Mouse (Mus musculus): ENCODE measurements around the gene Armc8.

The Armc8 gene

GRCm38 (mm10) chr9:99446259-99446658 is 122.4 kb downstream of the Armc8 start:
- in situ Hi-C loops (cut with MboI): no loop called here

GRCm38 (mm10) chr9:99444590-99445178 is 124.0 kb downstream of the Armc8 start:
- in situ Hi-C loops (cut with MboI): no loop called here

- in situ Hi-C loops (cut with MboI): no loop called here
Observed at GRCm38 (mm10) chr9:99441647-99442433, 126.9 kb downstream of the Armc8 start.

- in situ Hi-C loops (cut with MboI): no loop called here
Observed at GRCm38 (mm10) chr9:99440941-99441340, 127.8 kb downstream of the Armc8 start.

GRCm38 (mm10) chr9:99439064-99439463 is 129.6 kb downstream of the Armc8 start:
- in situ Hi-C loops (cut with MboI): no loop called here

GRCm38 (mm10) chr9:99437781-99438565 is 130.7 kb downstream of the Armc8 start:
- in situ Hi-C loops (cut with MboI): no loop called here

GRCm38 (mm10) chr9:99437031-99437764 is 131.5 kb downstream of the Armc8 start, which contains the start of gene Mras:
Mras (minus strand) TSS chr9:99437381.
- in situ Hi-C loops (cut with MboI): no loop called here

- in situ Hi-C loops (cut with MboI): no loop called here
Observed at GRCm38 (mm10) chr9:99436182-99437030, 132.3 kb downstream of the Armc8 start.

GRCm38 (mm10) chr9:99435619-99436181 is 133.0 kb downstream of the Armc8 start:
- in situ Hi-C loops (cut with MboI): no loop called here

GRCm38 (mm10) chr9:99434892-99435618 is 133.6 kb downstream of the Armc8 start:
- in situ Hi-C loops (cut with MboI): no loop called here

GRCm38 (mm10) chr9:99432478-99432877 is 136.2 kb downstream of the Armc8 start:
- in situ Hi-C loops (cut with MboI): no loop called here

- in situ Hi-C loops (cut with MboI): no loop called here
Observed at GRCm38 (mm10) chr9:99431963-99432362, 136.7 kb downstream of the Armc8 start.

- in situ Hi-C loops (cut with MboI): no loop called here
Observed at GRCm38 (mm10) chr9:99431346-99431745, 137.4 kb downstream of the Armc8 start.

- in situ Hi-C loops (cut with MboI): no loop called here
Observed at GRCm38 (mm10) chr9:99430806-99431205, 137.9 kb downstream of the Armc8 start.

- in situ Hi-C loops (cut with MboI): no loop called here
Observed at GRCm38 (mm10) chr9:99429845-99430244, 138.9 kb downstream of the Armc8 start.

GRCm38 (mm10) chr9:99428601-99429331 is 139.9 kb downstream of the Armc8 start:
- in situ Hi-C loops (cut with MboI): no loop called here
